Mouse (Mus musculus) CD4-positive helper T cell, adult 2 months (primary cell): Measurements from ENCODE around the gene Mrps12.
"Not testable (repeated sequence)": the region's sequence is repeated elsewhere in the genome, so short reads cannot be mapped to it uniquely, and the experiment has no call there.

Experiments
- DNase-seq: peaks from one replicate; pipeline ENCODE4 v3.0.0-alpha.2; 2012; ENCODE audit warnings: low read depth, missing footprints, low spot score

The Mrps12 gene

GRCm38 (mm10) chr7:28709454-28709853 is 32.2 kb downstream of the Mrps12 start:
- no peak for DNase-seq

- peak; percentile 46 for DNase-seq
Measured at GRCm38 (mm10) chr7:28702601-28703143, 38.9 kb downstream of the Mrps12 start.

- DNase-seq, result not testable (repeated sequence)
Measured at GRCm38 (mm10) chr7:28701306-28701705, 40.3 kb downstream of the Mrps12 start.

- DNase-seq, result no peak
Measured at GRCm38 (mm10) chr7:28700269-28700668, 41.4 kb downstream of the Mrps12 start.

GRCm38 (mm10) chr7:28697277-28697676 is 44.3 kb downstream of the Mrps12 start:
- DNase-seq, result no peak

- DNase-seq, result peak; percentile 16
Measured at GRCm38 (mm10) chr7:28694966-28695511, 46.6 kb downstream of the Mrps12 start.

- DNase-seq, result peak; percentile 34
Measured at GRCm38 (mm10) chr7:28694423-28694822, 47.2 kb downstream of the Mrps12 start.

GRCm38 (mm10) chr7:28693321-28693966 is 48.2 kb downstream of the Mrps12 start:
- peak; percentile 95 for DNase-seq

GRCm38 (mm10) chr7:28692545-28693320 is 48.9 kb downstream of the Mrps12 start, which contains the start of gene Fbxo27:
TSS of gene Fbxo27 (plus strand) at chr7:28692849.
- no peak for DNase-seq

GRCm38 (mm10) chr7:28691075-28691474 is 50.5 kb downstream of the Mrps12 start:
- DNase-seq, result no peak
